In the genomic region with DNA sequence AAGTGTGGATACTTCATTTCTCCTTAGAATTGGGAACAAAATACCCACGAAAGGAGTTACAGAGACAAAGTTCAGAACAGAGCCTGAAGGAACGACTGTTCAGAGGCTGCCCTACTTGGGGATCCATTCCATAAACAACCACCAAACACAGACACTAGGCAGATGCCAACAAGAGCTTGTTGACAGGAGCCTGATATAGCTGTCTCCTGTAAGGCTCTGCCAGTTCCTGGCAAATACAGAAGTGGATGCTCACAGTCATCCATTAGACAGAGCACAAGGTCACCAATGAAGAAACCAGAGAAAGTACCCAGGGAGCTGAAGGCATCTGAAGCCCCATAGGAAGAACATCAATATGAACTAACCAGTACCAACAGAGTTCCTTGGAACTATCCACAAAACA, we compare ENCODE assay signal across 7 mouse cellular contexts.
DNase-seq lines count a peak whose midpoint lies in the region; TF ChIP-seq lines count a peak whose summit lies in the region.
"Not testable (repeated sequence)": the region's sequence is repeated elsewhere in the genome, so short reads cannot be mapped to it uniquely, and the experiment has no call there.

No protein-coding gene starts in this region.

- peak; percentile 91 for DNase-seq in heart, adult 11 months
- DNase-seq in heart, adult 18-20 months, result peak; percentile 10 to 46
- DNase-seq in heart, adult 2 months, result peak in 1 of 2 experiments; percentile 23
- peak; percentile 17 for DNase-seq in heart, adult 8-10 months (ENCODE audit: low spot score)
- peak; percentile 21 to 27 for DNase-seq in heart, adult 9 months (ENCODE audit: low spot score in 2 of 2)
- peak; percentile 20 to 43 for DNase-seq in heart, postnatal 10 days
- DNase-seq in heart, postnatal 4 days, result peak; percentile 8

- WGBS in heart, adult 2 months, result 35% methylated on average over 2 of the region's 2 CpGs

- TF ChIP-seq CTCF in heart, adult 2 months (IDR thresholded peaks at IDR 0.05), result not testable (repeated sequence)

- intact Hi-C loops in heart, adult 2 months (cut with DNase I); heart, postnatal 10 days (cut with DNase I): not testable (repeated sequence)

- TF ChIP-seq EP300 in heart, adult 2 months (IDR thresholded peaks at IDR 0.05; ENCODE audit: insufficient read depth, low read depth, low read length), result not testable (repeated sequence)

- not testable (repeated sequence) for H3K36me3 ChIP-seq in heart, adult 2 months (ENCODE audit: control insufficient read depth, insufficient read depth, low read length)

- H3K9ac ChIP-seq in heart, adult 2 months (ENCODE audit: low read depth, low read length), result not testable (repeated sequence)

- TF ChIP-seq POLR2A in heart, adult 2 months (IDR thresholded peaks at IDR 0.05; ENCODE audit: insufficient read depth, low read depth, low read length), result not testable (repeated sequence)

- H3K4me1 ChIP-seq in heart, adult 2 months (ENCODE audit: control insufficient read depth, insufficient read depth, low read length), result not testable (repeated sequence)

- H3K27me3 ChIP-seq in heart, adult 2 months (ENCODE audit: control insufficient read depth, insufficient read depth, low read length), result not testable (repeated sequence)

- H3K4me3 ChIP-seq in heart, adult 2 months, result not testable (repeated sequence)

- not testable (repeated sequence) for H3K79me2 ChIP-seq in heart, adult 2 months (replicated peaks; ENCODE audit: control insufficient read depth, insufficient read depth, low read length)

- peak overlapping the region; percentile 13; the same call in 1 of the 2 replicates for H3K27ac ChIP-seq in heart, adult 2 months
